Mouse (Mus musculus) erythroblast, embryonic 14.5 days (primary cell): ENCODE measurements around the gene Rcan3.

ENCODE experiments used
- GATA1 ChIP-seq: IDR thresholded peaks from 2 replicates; pipeline ENCODE4 v1.6.1; 2012; ENCODE audit warnings: low read length, inconsistent platforms, mixed read lengths
- TAL1 ChIP-seq: IDR thresholded peaks from 3 replicates; pipeline ENCODE4 v1.6.1; 2012; ENCODE audit warnings: low read length, inconsistent platforms, mixed read lengths

- no peak for TF ChIP-seq TAL1
- TF ChIP-seq GATA1 = no peak
These were observed 51.3 kb downstream of the Rcan3 start for GRCm38 (mm10) chr4:135382316-135382715.
